Mouse (Mus musculus) lung, postnatal 0 days (tissue): ENCODE results near the gene Prkg1. TPM values are rescaled to one million over a fixed set of nuclear protein-coding genes. Genes with fewer than 3 reads are reported as not detected.

Source experiments
- ATAC-seq: fragments of 200-750 bp; cut with Nextera tagmentation; 2 replicates; pipeline ENCODE4 v1.8.0; 2017; ENCODE audit warnings: moderate library complexity
- DNase-seq: peaks from one replicate; pipeline ENCODE4 v3.0.0-alpha.2; 2016; ENCODE audit warnings: low spot score
- H3K27ac ChIP-seq: fragments of 300-500 bp; sonication (generic); 2 replicates; pipeline ENCODE4 v1.5.1; 2014; ENCODE audit warnings: antibody characterized with exemption, mild to moderate bottlenecking, low read length, mixed read lengths
- H3K27me3 ChIP-seq: fragments of 300-500 bp; sonication (generic); replicated peaks from 2 replicates; pipeline ENCODE4 v1.6.1; 2014; ENCODE audit warnings: low read length, mixed read lengths; ENCODE audit not compliant: insufficient read depth
- H3K36me3 ChIP-seq: fragments of 300-500 bp; sonication (generic); 2 replicates; pipeline ENCODE4 v1.6.1; 2014; ENCODE audit warnings: low read length, mixed read lengths; ENCODE audit not compliant: insufficient read depth
- H3K4me1 ChIP-seq: fragments of 300-500 bp; sonication (generic); 2 replicates; pipeline ENCODE4 v1.6.1; 2014; ENCODE audit warnings: antibody characterized with exemption, low read depth, low read length, mixed read lengths; ENCODE audit not compliant: insufficient read depth
- H3K4me2 ChIP-seq: fragments of 300-500 bp; sonication (generic); replicated peaks from 2 replicates; pipeline ENCODE4 v1.6.1; 2014; ENCODE audit warnings: low read depth, mild to moderate bottlenecking, low read length, moderate library complexity, mixed read lengths
- H3K4me3 ChIP-seq: fragments of 300-500 bp; sonication (generic); 2 replicates; pipeline ENCODE4 v1.5.1; 2014; ENCODE audit warnings: low read depth, low read length
- H3K9ac ChIP-seq: fragments of 300-500 bp; sonication (generic); replicated peaks from 2 replicates; pipeline ENCODE4 v1.6.1; 2014; ENCODE audit warnings: low read depth, mild to moderate bottlenecking
- H3K9me3 ChIP-seq: fragments of 300-500 bp; sonication (generic); 2 replicates; pipeline ENCODE4 v1.6.1; 2016; ENCODE audit warnings: low read length, mixed read lengths
- CTCF ChIP-seq: IDR thresholded peaks from 2 replicates; pipeline ENCODE4 v1.5.1; 2016; ENCODE audit warnings: antibody characterized with exemption, mild to moderate bottlenecking
- EP300 ChIP-seq: IDR thresholded peaks from 2 replicates; pipeline ENCODE4 v1.6.1; 2016; ENCODE audit warnings: antibody characterized with exemption, mild to moderate bottlenecking, control low read depth
- WGBS: fragments of 180-500 bp; shearing (Covaris S2); extraction: QIAGEN DNeasy Blood & Tissue Kit; methylation state at CpG from one replicate; pipeline ENCODE4 v1.1.7; 2014; 5-methylcytosine and 5-hydroxymethylcytosine counted together
- polyA plus RNA-seq: library from polyadenylated mRNA; unstranded; fragments of >200 nt; fragmentation: Nextera tagmentation; extraction: Ambion mirVana; gene quantifications from 2 replicates; pipeline ENCODE4 v1.2.1, GENCODE M21; 2015

Prkg1 gene
- polyA plus RNA-seq, 1 experiment from 2014 or later, result 4.8 TPM

DNA sequence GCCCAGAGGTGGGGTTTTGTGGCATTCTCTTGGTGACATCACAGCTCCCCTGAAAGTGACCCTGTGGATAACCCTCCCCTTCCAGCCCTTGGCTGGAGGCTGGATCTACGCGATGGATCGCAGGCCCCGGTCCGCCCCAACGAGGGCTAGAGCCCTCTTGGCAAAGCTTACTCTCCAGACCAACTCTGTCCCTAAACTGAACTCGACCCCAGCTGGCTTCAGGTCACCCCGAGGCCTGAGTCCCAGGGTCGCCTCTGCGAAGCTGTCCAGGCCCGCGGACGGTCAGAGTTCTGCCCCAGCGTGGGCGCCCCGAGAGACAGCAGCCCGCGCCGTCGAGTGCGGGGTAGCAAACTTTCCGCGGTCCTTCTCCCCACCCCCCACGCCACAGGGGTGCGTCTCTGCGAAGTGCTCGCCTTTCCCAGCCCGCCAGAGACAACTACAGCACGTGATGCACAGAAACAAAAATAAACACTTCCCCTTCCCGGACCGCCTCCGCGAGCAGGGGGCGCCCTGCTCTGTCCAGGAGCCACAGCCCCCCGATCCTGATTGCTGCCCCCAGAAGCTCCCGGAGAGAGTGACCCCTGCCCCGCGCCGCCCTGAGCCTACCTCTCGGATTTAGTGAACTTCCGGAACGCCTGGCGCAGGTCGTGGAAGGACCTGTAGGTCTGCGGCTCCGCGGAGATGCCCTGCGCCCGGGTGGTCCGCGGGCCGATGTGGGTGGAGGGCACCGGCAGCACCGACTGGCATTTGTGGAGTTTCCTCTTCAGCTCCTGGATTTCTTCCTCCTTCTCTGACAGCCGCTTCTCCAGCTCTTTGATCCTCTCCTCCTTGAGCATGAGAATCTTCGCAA is 657 bp downstream of the Prkg1 start:
- H3K27me3 ChIP-seq, result no peaks in the 10 kb centered on the region
- peak overlapping the region; percentile 81 for H3K27ac ChIP-seq
- no peaks in the 10 kb centered on the region for H3K4me1 ChIP-seq
- DNase-seq (peak; percentile 70), ATAC-seq (peak; percentile 43)
- H3K9me3 ChIP-seq, result no peaks in the 10 kb centered on the region
- no peaks in the 10 kb centered on the region for H3K36me3 ChIP-seq
- peak overlapping the region; percentile 54 for H3K9ac ChIP-seq
- 1% methylated on average over 53 of the region's 56 CpGs for WGBS
- peak overlapping the region; percentile 81 for H3K4me2 ChIP-seq
- H3K4me3 ChIP-seq, result peak overlapping the region; percentile 73
- TF ChIP-seq CTCF (peak; percentile 54), EP300 (no peak)

DNA sequence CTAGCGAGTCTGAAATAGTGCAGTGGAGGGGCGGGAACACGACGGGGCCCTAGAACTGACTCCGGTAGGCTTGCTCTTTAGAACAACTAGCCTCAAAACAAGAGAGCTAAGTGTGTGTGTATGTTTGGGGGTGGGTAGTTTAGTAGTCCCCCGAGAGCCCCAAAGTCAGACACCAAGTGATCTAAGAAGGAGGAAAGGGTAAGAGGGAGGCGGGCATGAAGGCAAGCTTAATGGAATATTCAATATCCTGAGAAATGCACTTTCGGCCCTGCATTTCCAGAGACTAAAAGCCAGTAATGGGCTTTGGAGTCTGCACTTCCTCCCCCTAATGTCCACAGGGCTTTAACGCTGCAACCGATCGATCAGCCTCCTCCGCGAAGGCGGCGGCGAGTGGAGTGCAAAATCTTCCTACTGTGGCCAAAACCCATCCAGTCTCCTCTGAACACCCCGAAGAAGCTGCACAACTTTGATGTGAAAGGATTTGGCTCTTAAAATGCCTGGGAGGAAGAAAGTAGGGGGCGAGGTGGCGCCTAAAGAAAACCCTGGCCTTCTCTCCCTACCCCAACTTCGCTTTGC is 1.5 kb downstream of the Prkg1 start:
- 17% methylated on average over 20 of the region's 20 CpGs for WGBS
- peak overlapping the region; percentile 54; the same call in 1 of the 2 replicates for H3K9ac ChIP-seq
- no peaks in the 10 kb centered on the region for H3K4me1 ChIP-seq
- H3K36me3 ChIP-seq, result no peaks in the 10 kb centered on the region
- TF ChIP-seq CTCF, result no peak
- TF ChIP-seq EP300, result no peak
- no peak for DNase-seq
- H3K27ac ChIP-seq, result peak overlapping the region; percentile 81
- ATAC-seq, result peak; percentile 1; the same call in 1 of the 2 replicates
- peak overlapping the region; percentile 81 for H3K4me2 ChIP-seq
- no peaks in the 10 kb centered on the region for H3K27me3 ChIP-seq
- H3K4me3 ChIP-seq, result peak overlapping the region; percentile 73
- no peaks in the 10 kb centered on the region for H3K9me3 ChIP-seq

DNA sequence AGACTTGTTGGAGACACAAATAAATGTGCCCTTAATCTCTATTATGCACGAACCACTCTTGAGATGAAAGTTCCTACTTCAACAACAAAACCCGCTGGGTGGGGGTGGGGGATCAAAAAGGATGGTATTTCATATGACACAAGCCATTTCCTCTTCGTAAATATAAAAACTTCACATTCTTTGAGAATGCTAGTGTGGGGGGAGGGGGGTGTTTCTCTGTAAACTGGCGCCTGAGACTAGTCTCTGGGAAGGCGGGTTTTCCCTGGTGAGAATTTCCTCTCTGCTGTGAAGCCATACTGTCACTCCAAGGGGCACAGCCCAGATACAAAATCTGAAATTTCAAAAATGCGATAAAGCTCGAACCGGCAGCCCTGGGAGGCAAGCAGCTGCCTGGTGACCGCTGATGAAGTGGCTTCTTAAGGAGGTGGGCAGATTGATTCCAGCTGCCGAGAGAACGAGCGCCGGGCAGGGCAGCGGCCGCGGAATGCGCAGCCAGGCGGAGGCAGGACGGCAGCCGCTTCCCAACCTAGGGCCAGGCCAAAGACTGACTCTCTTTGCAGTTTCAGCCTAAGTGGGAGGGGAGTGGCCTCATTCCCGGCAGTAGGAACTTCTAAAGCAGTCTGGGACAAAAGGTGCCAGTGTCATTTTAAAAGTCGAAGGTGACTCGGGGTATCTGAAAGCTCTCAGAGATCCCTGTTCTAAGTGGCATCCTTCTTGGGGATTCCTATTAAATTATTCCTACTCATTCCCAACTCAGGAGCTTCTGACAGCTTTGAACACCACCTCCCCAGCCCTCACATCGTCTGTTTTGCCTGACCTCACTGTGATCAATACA is 2.2 kb downstream of the Prkg1 start:
- Histone ChIP-seq H3K4me2 (peak overlapping the region; percentile 81), H3K27me3 (no peaks in the 10 kb centered on the region), H3K9ac (peak overlapping the region; percentile 54; the same call in 1 of the 2 replicates), H3K9me3 (no peaks in the 10 kb centered on the region), H3K36me3 (no peaks in the 10 kb centered on the region), H3K4me1 (no peaks in the 10 kb centered on the region), H3K27ac (peak overlapping the region; percentile 81), H3K4me3 (peak overlapping the region; percentile 73)
- WGBS, result under 1% methylated on average over 24 of the region's 24 CpGs
- ATAC-seq (peak; percentile 87), DNase-seq (peak; percentile 89)
- TF ChIP-seq EP300 (peak; percentile 41; the same call in 1 of the 2 replicates), CTCF (peak; percentile 25; the same call in 1 of the 2 replicates)

DNA sequence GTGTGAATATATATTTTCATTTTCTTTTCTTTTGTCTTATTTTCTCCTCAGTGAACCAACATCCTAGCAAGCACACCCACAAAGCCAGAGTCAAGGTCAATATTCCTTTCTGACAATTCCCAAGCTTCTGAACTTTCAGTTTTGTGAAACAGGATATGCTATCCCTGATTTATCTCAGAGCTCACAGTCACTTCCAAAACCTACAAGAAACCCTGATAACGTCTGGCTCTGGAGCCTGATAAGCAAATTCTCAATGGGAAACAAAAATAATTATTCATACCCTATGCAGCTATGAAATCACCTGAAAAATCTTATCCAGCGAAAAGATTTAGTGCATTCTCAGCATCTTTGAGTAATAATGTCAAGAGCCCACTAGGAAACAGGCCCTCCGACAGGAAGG is 5.0 kb downstream of the Prkg1 start:
- H3K9me3 ChIP-seq, result no peaks in the 10 kb centered on the region
- H3K27ac ChIP-seq, result no peak overlapping the region
- H3K36me3 ChIP-seq, result no peaks in the 10 kb centered on the region
- ATAC-seq, result no peak
- H3K27me3 ChIP-seq, result no peaks in the 10 kb centered on the region
- no peak overlapping the region for H3K9ac ChIP-seq
- WGBS, result 51% methylated on average over 3 of the region's 3 CpGs
- no peak overlapping the region for H3K4me2 ChIP-seq
- H3K4me1 ChIP-seq, result no peaks in the 10 kb centered on the region
- no peak for TF ChIP-seq EP300
- no peak for TF ChIP-seq CTCF
- DNase-seq, result no peak
- H3K4me3 ChIP-seq, result no peak overlapping the region

DNA sequence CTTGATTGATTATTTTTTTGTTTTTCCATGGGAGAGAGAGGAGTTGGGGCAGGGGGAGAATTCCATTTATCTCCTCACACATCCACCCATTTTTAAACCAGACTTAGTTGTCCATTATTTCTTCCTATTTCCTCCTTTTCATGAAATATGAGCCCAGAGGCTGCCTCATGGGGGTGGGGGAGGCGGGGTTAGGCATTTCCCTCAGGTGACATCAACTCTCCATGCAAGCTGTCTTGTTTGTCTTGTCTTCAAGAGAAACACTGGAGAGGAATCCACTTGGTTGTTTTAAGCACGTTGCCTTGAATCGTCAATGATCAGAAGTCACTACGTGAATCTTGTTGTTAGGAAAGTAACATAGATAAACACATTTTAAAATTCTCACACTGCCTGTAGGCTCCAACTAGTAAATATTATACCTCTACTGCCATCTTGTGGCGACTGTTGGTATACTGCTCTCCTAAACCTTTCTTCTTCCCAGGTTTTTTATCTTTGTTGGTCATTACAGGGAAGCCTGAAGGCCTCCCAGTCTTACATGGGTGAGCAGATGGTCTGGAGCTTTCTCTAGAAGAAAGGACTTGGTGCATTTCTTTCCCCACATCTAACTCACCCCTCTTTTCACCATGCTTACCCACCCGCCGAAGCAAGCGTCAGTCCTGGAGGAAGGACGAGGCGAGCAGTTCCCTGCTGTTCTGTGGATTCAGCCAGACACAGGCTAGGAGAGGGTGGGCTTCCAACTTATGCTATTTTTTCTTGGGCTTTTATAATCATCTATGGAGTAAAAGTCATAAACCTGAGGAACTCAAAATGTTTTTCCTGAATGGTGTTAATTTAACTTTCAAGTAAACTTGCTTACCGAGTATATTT is 8.7 kb downstream of the Prkg1 start:
- WGBS, result 45% methylated on average over 11 of the region's 11 CpGs
- Histone ChIP-seq H3K36me3 (no peaks in the 10 kb centered on the region), H3K9me3 (no peaks in the 10 kb centered on the region), H3K27ac (no peak overlapping the region), H3K27me3 (no peaks in the 10 kb centered on the region), H3K4me2 (no peak overlapping the region), H3K4me1 (peaks cover 8% of the 10 kb centered on the region; the same call in 1 of the 2 replicates), H3K4me3 (no peak overlapping the region), H3K9ac (no peak overlapping the region)
- ATAC-seq (0 out of 2 replicates have a peak, but pooled peaks have one; percentile 21), DNase-seq (peak; percentile 83)
- TF ChIP-seq EP300 (0 out of 2 replicates have a peak, but pooled peaks have one; percentile 17), CTCF (peak; percentile 76)
